Mouse (Mus musculus) stomach, embryonic 14.5 days (tissue): ENCODE results near the gene Phldb2. TPM values are rescaled to one million over a fixed set of nuclear protein-coding genes. Genes with fewer than 3 reads are reported as not detected.

Experiments
- ATAC-seq: fragments of 200-750 bp; cut with Nextera tagmentation; 2 replicates; pipeline ENCODE4 v1.8.0; 2017; ENCODE audit warnings: low read depth, moderate TSS enrichment; ENCODE audit not compliant: insufficient number of reproducible peaks, insufficient read depth, low FRiP score
- H3K27ac ChIP-seq: fragments of 300-500 bp; sonication (generic); 2 replicates; pipeline ENCODE4 v1.5.1; 2014; ENCODE audit warnings: mild to moderate bottlenecking, low read length, moderate library complexity, mixed read lengths
- H3K27me3 ChIP-seq: fragments of 300-500 bp; sonication (generic); 2 replicates; pipeline ENCODE4 v1.6.1; 2014; ENCODE audit warnings: low read length, control low read depth, mixed read lengths; ENCODE audit not compliant: control insufficient read depth, insufficient read depth
- H3K36me3 ChIP-seq: fragments of 300-500 bp; sonication (generic); 2 replicates; pipeline ENCODE4 v1.6.1; 2014; ENCODE audit warnings: mild to moderate bottlenecking, control low read depth, low read length, moderate library complexity, mixed read lengths; ENCODE audit not compliant: control insufficient read depth, insufficient read depth
- H3K4me1 ChIP-seq: fragments of 300-500 bp; sonication (generic); 2 replicates; pipeline ENCODE4 v1.6.1; 2014; ENCODE audit warnings: low read length, control low read depth, mixed read lengths; ENCODE audit not compliant: control insufficient read depth, insufficient read depth
- H3K4me2 ChIP-seq: fragments of 300-500 bp; sonication (generic); replicated peaks from 2 replicates; pipeline ENCODE4 v1.6.1; 2014; ENCODE audit warnings: low read depth, low read length, control low read depth
- H3K4me3 ChIP-seq: fragments of 300-500 bp; sonication (generic); 2 replicates; pipeline ENCODE4 v1.5.1; 2014; ENCODE audit warnings: low read depth, low read length, control low read depth
- H3K9ac ChIP-seq: fragments of 300-500 bp; sonication (generic); replicated peaks from 2 replicates; pipeline ENCODE4 v1.6.1; 2014; ENCODE audit warnings: low read depth, mild to moderate bottlenecking, control low read depth, low read length, moderate library complexity, mixed read lengths
- H3K9me3 ChIP-seq: fragments of 300-500 bp; sonication (generic); 2 replicates; pipeline ENCODE4 v1.6.1; 2016; ENCODE audit warnings: low read depth, low read length, control low read depth; ENCODE audit not compliant: control insufficient read depth
- WGBS: fragments of 180-500 bp; shearing (Covaris S2); extraction: QIAGEN DNeasy Blood & Tissue Kit; methylation state at CpG from one replicate; pipeline ENCODE4 v1.1.7; 2014; 5-methylcytosine and 5-hydroxymethylcytosine counted together
- polyA plus RNA-seq: library from polyadenylated mRNA; unstranded; fragments of >200 nt; fragmentation: Nextera tagmentation; extraction: Ambion mirVana; gene quantifications from 2 replicates; pipeline ENCODE4 v1.2.1, GENCODE M21; 2014

The Phldb2 gene
- polyA plus RNA-seq, 1 experiment from 2014 or later: 29.7 TPM

GRCm38 (mm10) chr16:45824025-45824424, 129.4 kb downstream of the Phldb2 start:
- no peaks in the 10 kb centered on the region for H3K27me3 ChIP-seq

GRCm38 (mm10) chr16:45819911-45820310, 133.5 kb downstream of the Phldb2 start:
- peaks cover under 1% of the 10 kb centered on the region for H3K36me3 ChIP-seq
- no peak overlapping the region for H3K4me2 ChIP-seq
- WGBS: 89% methylated on average over 4 of the region's 4 CpGs
- H3K27me3 ChIP-seq: no peaks in the 10 kb centered on the region
- no peak overlapping the region for H3K27ac ChIP-seq
- no peaks in the 10 kb centered on the region for H3K4me1 ChIP-seq
- no peak overlapping the region for H3K9ac ChIP-seq
- H3K4me3 ChIP-seq: no peak overlapping the region
- H3K9me3 ChIP-seq: no peaks in the 10 kb centered on the region
- ATAC-seq: no peak

More at GRCm38 (mm10) chr16:45824025-45824424, 129.4 kb downstream of the Phldb2 start:
- H3K4me3 ChIP-seq: no peak overlapping the region
- no peak overlapping the region for H3K4me2 ChIP-seq
- WGBS: 36% methylated on average over 4 of the region's 4 CpGs
- H3K4me1 ChIP-seq: no peaks in the 10 kb centered on the region
- H3K9me3 ChIP-seq: no peaks in the 10 kb centered on the region
- no peak overlapping the region for H3K9ac ChIP-seq
- no peak overlapping the region for H3K27ac ChIP-seq
- ATAC-seq: no peak
- H3K36me3 ChIP-seq: peaks cover 11% of the 10 kb centered on the region

GRCm38 (mm10) chr16:45817795-45818194, 135.6 kb downstream of the Phldb2 start:
- Histone ChIP-seq H3K4me1 (no peaks in the 10 kb centered on the region), H3K27ac (no peak overlapping the region), H3K9ac (no peak overlapping the region), H3K4me3 (no peak overlapping the region), H3K9me3 (no peaks in the 10 kb centered on the region), H3K4me2 (no peak overlapping the region), H3K36me3 (no peaks in the 10 kb centered on the region), H3K27me3 (no peaks in the 10 kb centered on the region)
- no peak for ATAC-seq
- WGBS: 76% methylated on average over 3 of the region's 3 CpGs

- Histone ChIP-seq H3K9me3 (no peaks in the 10 kb centered on the region), H3K27me3 (no peaks in the 10 kb centered on the region), H3K4me2 (no peak overlapping the region), H3K4me1 (no peaks in the 10 kb centered on the region), H3K36me3 (no peaks in the 10 kb centered on the region), H3K9ac (no peak overlapping the region), H3K4me3 (no peak overlapping the region), H3K27ac (no peak overlapping the region)
- ATAC-seq: no peak
Observed at GRCm38 (mm10) chr16:45816670-45817069, 136.7 kb downstream of the Phldb2 start.

GRCm38 (mm10) chr16:45814611-45815010, 138.8 kb downstream of the Phldb2 start:
- WGBS: 85% methylated on average over 3 of the region's 3 CpGs
- Histone ChIP-seq H3K4me1 (peaks cover 13% of the 10 kb centered on the region; the same call in 1 of the 2 replicates), H3K27ac (no peak overlapping the region), H3K9ac (no peak overlapping the region), H3K27me3 (no peaks in the 10 kb centered on the region), H3K36me3 (no peaks in the 10 kb centered on the region), H3K9me3 (no peaks in the 10 kb centered on the region), H3K4me2 (no peak overlapping the region), H3K4me3 (no peak overlapping the region)
- ATAC-seq: no peak

DNA sequence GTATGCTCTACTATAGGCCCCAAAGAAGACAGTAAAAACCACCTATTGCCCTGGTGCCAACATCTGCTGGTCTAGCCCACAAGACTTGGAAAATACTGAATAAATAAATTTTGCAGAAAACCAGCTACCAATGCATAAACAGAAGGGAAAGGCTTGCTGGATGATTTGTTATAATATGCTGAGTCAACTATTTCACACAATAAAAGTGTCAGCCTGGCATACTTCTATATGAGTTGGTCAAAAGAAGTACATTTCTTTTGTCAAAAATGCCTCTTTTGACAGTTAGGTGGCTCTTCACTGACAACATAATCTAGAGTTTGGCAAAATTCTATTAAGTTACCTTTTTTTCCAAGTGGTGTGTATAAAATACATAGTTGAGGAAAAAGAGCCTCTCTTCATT, 141.6 kb downstream of the Phldb2 start:
- H3K36me3 ChIP-seq: peaks cover 7% of the 10 kb centered on the region; the same call in 1 of the 2 replicates
- no peaks in the 10 kb centered on the region for H3K9me3 ChIP-seq
- no peak overlapping the region for H3K27ac ChIP-seq
- no peak overlapping the region for H3K9ac ChIP-seq
- H3K27me3 ChIP-seq: no peaks in the 10 kb centered on the region
- no peak overlapping the region for H3K4me3 ChIP-seq
- ATAC-seq: no peak
- no peak overlapping the region for H3K4me2 ChIP-seq
- peaks cover 13% of the 10 kb centered on the region; the same call in 1 of the 2 replicates for H3K4me1 ChIP-seq

DNA sequence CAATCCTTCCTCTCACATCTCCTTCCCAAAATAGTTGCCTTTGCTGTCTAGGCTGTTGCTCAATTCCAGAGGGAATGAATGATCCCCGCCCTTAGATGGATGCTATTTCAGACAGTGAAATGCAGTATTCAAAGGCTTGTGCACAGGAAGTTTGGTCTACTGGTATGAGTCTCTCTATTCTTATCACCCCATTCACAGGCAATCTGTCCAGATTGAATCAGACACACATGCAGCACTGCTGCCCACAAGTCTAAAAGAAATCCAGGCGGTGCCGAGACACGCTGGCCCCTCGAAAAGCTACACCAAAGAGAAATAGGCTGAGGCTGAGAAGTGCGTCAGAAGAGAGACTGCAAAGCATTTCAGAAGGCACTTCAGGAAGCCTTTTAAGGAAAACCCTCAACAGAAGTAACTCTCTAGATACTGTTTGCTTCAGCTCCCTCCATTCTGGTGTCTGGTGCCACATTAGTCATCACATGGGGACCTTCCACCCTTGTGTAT, 142.5 kb downstream of the Phldb2 start:
- ATAC-seq: no peak
- no peak overlapping the region for H3K4me2 ChIP-seq
- peaks cover 13% of the 10 kb centered on the region; the same call in 1 of the 2 replicates for H3K4me1 ChIP-seq
- H3K27ac ChIP-seq: peak overlapping the region; percentile 48; the same call in 1 of the 2 replicates
- no peak overlapping the region for H3K4me3 ChIP-seq
- WGBS: 66% methylated on average over 6 of the region's 6 CpGs
- H3K9me3 ChIP-seq: no peaks in the 10 kb centered on the region
- H3K36me3 ChIP-seq: peaks cover 9% of the 10 kb centered on the region; the same call in 1 of the 2 replicates
- H3K9ac ChIP-seq: no peak overlapping the region
- no peaks in the 10 kb centered on the region for H3K27me3 ChIP-seq

- Histone ChIP-seq H3K4me3 (no peak overlapping the region), H3K4me1 (peaks cover 13% of the 10 kb centered on the region; the same call in 1 of the 2 replicates), H3K4me2 (no peak overlapping the region), H3K9ac (no peak overlapping the region), H3K27me3 (no peaks in the 10 kb centered on the region), H3K27ac (no peak overlapping the region; the same call in 1 of the 2 replicates), H3K9me3 (no peaks in the 10 kb centered on the region), H3K36me3 (peaks cover 14% of the 10 kb centered on the region; the same call in 1 of the 2 replicates)
- WGBS: 36% methylated on average over 2 of the region's 2 CpGs
- 0 out of 2 replicates have a peak, but pooled peaks have one; percentile 56 for ATAC-seq
Observed at GRCm38 (mm10) chr16:45810155-45810554, 143.2 kb downstream of the Phldb2 start.

- Histone ChIP-seq H3K4me2 (no peak overlapping the region), H3K9me3 (no peaks in the 10 kb centered on the region), H3K27me3 (no peaks in the 10 kb centered on the region), H3K4me3 (no peak overlapping the region), H3K36me3 (peaks cover 24% of the 10 kb centered on the region; the same call in 1 of the 2 replicates), H3K27ac (no peak overlapping the region), H3K4me1 (0 out of 2 replicates have a peak, but pooled peaks cover under 1% of the 10 kb centered on the region), H3K9ac (no peak overlapping the region)
- whole genome bisulfite sequencing: 70% methylated on average over 3 of the region's 3 CpGs
- no peak for ATAC-seq
Observed at GRCm38 (mm10) chr16:45804708-45805107, 148.7 kb downstream of the Phldb2 start.
